Mouse (Mus musculus) MEL (cell line): ENCODE data around the gene Thsd7b. TPM values are rescaled to one million over a fixed set of nuclear protein-coding genes. Genes with fewer than 3 reads are reported as not detected.

ENCODE experiments used
- DNase-seq: peaks from one replicate; pipeline ENCODE4 v3.0.0; 2011; ENCODE audit warnings: low read depth, low spot score
- H3K27ac ChIP-seq: 2 replicates; pipeline ENCODE4 v1.5.1; 2012; ENCODE audit warnings: low read depth, mild to moderate bottlenecking, control low read depth, low read length, moderate library complexity; ENCODE audit not compliant: control insufficient read depth
- H3K27me3 ChIP-seq, 2 experiments: fragments of 150-350 bp in 1 of 2; sonication (generic) in 1 of 2; 2 replicates each; pipeline ENCODE4 v1.6.1; 2012; ENCODE audit warnings: low read length in 2 of 2, mild to moderate bottlenecking in 2 of 2, improper control_type of control experiment in 1 of 2, moderate library complexity in 1 of 2; ENCODE audit not compliant: insufficient read depth in 2 of 2, control insufficient read depth in 1 of 2
- H3K36me3 ChIP-seq, 2 experiments: 2 replicates each; pipeline ENCODE4 v1.6.1; 2012 to 2014; ENCODE audit warnings: low read length in 2 of 2, improper control_type of control experiment in 1 of 2, inconsistent platforms in 1 of 2, mild to moderate bottlenecking in 1 of 2; ENCODE audit not compliant: insufficient read depth in 2 of 2, control insufficient read depth in 1 of 2
- H3K4me1 ChIP-seq, 2 experiments: fragments of 150-350 bp in 1 of 2; sonication (generic) in 1 of 2; 2 replicates each; pipeline ENCODE4 v1.6.1; 2012; ENCODE audit warnings: low read length in 2 of 2, improper control_type of control experiment in 1 of 2, mild to moderate bottlenecking in 1 of 2; ENCODE audit not compliant: insufficient read depth in 2 of 2, control insufficient read depth in 1 of 2
- H3K4me3 ChIP-seq, 2 experiments: fragments of 150-350 bp in 1 of 2; sonication (generic) in 1 of 2; 2 replicates each; pipeline ENCODE4 v1.5.1; 2012; ENCODE audit warnings: low read depth in 2 of 2, low read length in 2 of 2, mild to moderate bottlenecking in 2 of 2, moderate library complexity in 2 of 2, control low read depth in 1 of 2, improper control_type of control experiment in 1 of 2; ENCODE audit not compliant: control insufficient read depth in 1 of 2, insufficient read depth in 1 of 2
- H3K79me2 ChIP-seq: 2 replicates; pipeline ENCODE4 v1.6.1; 2012; ENCODE audit warnings: mild to moderate bottlenecking, low read length, moderate library complexity; ENCODE audit not compliant: control insufficient read depth, poor library complexity, insufficient read depth
- H3K9ac ChIP-seq: 2 replicates; pipeline ENCODE4 v1.6.1; 2012; ENCODE audit warnings: low read depth, mild to moderate bottlenecking, control low read depth, low read length, moderate library complexity; ENCODE audit not compliant: control insufficient read depth, poor library complexity, severe bottlenecking
- H3K9me3 ChIP-seq: fragments of 150-350 bp; sonication (generic); replicated peaks from 2 replicates; pipeline ENCODE4 v1.6.1; 2012; ENCODE audit warnings: mild to moderate bottlenecking, low read length, improper control_type of control experiment, moderate library complexity; ENCODE audit not compliant: insufficient read depth
- BHLHE40 ChIP-seq: IDR thresholded peaks from 2 replicates; pipeline ENCODE4 v1.6.1; 2012; ENCODE audit warnings: low read depth, mild to moderate bottlenecking, inconsistent platforms, low read length, improper control_type of control experiment, borderline replicate concordance
- CHD1 ChIP-seq: IDR thresholded peaks from 2 replicates; pipeline ENCODE4 v1.6.1; 2012; ENCODE audit warnings: low read depth, mild to moderate bottlenecking, inconsistent platforms, low read length, improper control_type of control experiment
- CHD2 ChIP-seq: IDR thresholded peaks from 2 replicates; pipeline ENCODE4 v1.6.1; 2011; ENCODE audit warnings: low read length, improper control_type of control experiment
- CTCF ChIP-seq, 3 experiments: IDR thresholded peaks in 2 of 3; conservative IDR thresholded peaks in 1 of 3; 2 replicates each; pipeline ENCODE4 v1.5.1; 2011 to 2012; ENCODE audit warnings: low read length in 3 of 3, low read depth in 2 of 3, mild to moderate bottlenecking in 2 of 3, improper control_type of control experiment in 1 of 3, inconsistent platforms in 1 of 3, mixed read lengths in 1 of 3, moderate library complexity in 1 of 3; ENCODE audit not compliant: control insufficient read depth in 1 of 3, insufficient read depth in 1 of 3, poor library complexity in 1 of 3, severe bottlenecking in 1 of 3
- E2F4 ChIP-seq: IDR thresholded peaks from 2 replicates; pipeline ENCODE4 v1.6.1; 2011; ENCODE audit warnings: low read depth, low read length, improper control_type of control experiment, borderline replicate concordance
- ELF1 ChIP-seq: IDR thresholded peaks from 2 replicates; pipeline ENCODE4 v1.6.1; 2014; ENCODE audit warnings: low read depth, mild to moderate bottlenecking, inconsistent platforms, low read length, improper control_type of control experiment, moderate library complexity
- EP300 ChIP-seq, 2 experiments: IDR thresholded peaks; 2 replicates each; pipeline ENCODE4 v1.6.1; 2011; ENCODE audit warnings: improper control_type of control experiment in 2 of 2, low read length in 2 of 2, low read depth in 1 of 2, mild to moderate bottlenecking in 1 of 2
- ETS1 ChIP-seq: IDR thresholded peaks from 2 replicates; pipeline ENCODE4 v1.6.1; 2012; ENCODE audit warnings: low read depth, mild to moderate bottlenecking, inconsistent platforms, low read length, improper control_type of control experiment, moderate library complexity
- GABPA ChIP-seq: IDR thresholded peaks from 2 replicates; pipeline ENCODE4 v1.6.1; 2012; ENCODE audit warnings: low read depth, mild to moderate bottlenecking, inconsistent platforms, low read length, improper control_type of control experiment, moderate library complexity
- JUND ChIP-seq: IDR thresholded peaks from 2 replicates; pipeline ENCODE4 v1.6.1; 2011; ENCODE audit warnings: low read depth, mild to moderate bottlenecking, improper control_type of control experiment, low read length
- MAZ ChIP-seq: IDR thresholded peaks from 2 replicates; pipeline ENCODE4 v1.6.1; 2012; ENCODE audit warnings: low read depth, mild to moderate bottlenecking, inconsistent platforms, low read length, improper control_type of control experiment
- MXI1 ChIP-seq: IDR thresholded peaks from 2 replicates; pipeline ENCODE4 v1.6.1; 2011; ENCODE audit warnings: mild to moderate bottlenecking, low read depth, low read length, improper control_type of control experiment
- MYB ChIP-seq: IDR thresholded peaks from 2 replicates; pipeline ENCODE4 v1.6.1; 2011; ENCODE audit warnings: mild to moderate bottlenecking, low read depth, low read length, improper control_type of control experiment
- MYC ChIP-seq: IDR thresholded peaks from 2 replicates; pipeline ENCODE4 v1.6.1; 2011; ENCODE audit warnings: low read depth, mild to moderate bottlenecking, low read length, improper control_type of control experiment, moderate library complexity
- NELFE ChIP-seq: IDR thresholded peaks from 2 replicates; pipeline ENCODE4 v1.6.1; 2011; ENCODE audit warnings: low read depth, low read length, improper control_type of control experiment
- NRF1 ChIP-seq: IDR thresholded peaks from 2 replicates; pipeline ENCODE4 v1.6.1; 2014; ENCODE audit warnings: low read depth, mild to moderate bottlenecking, inconsistent platforms, low read length, improper control_type of control experiment, moderate library complexity; ENCODE audit not compliant: poor library complexity, insufficient read depth, severe bottlenecking
- POLR2A ChIP-seq, 2 experiments: IDR thresholded peaks; 2 replicates each; pipeline ENCODE4 v1.6.1; 2011 to 2012; ENCODE audit warnings: low read length in 2 of 2, mild to moderate bottlenecking in 2 of 2, control low read depth in 1 of 2, improper control_type of control experiment in 1 of 2, low read depth in 1 of 2, moderate library complexity in 1 of 2; ENCODE audit not compliant: control insufficient read depth in 1 of 2, insufficient read depth in 1 of 2, poor library complexity in 1 of 2
- POLR2AphosphoS5 ChIP-seq: IDR thresholded peaks from 2 replicates; pipeline ENCODE4 v1.6.1; 2012; ENCODE audit warnings: low read depth, borderline replicate concordance, mild to moderate bottlenecking, inconsistent platforms, low read length, moderate library complexity, mixed read lengths
- RCOR1 ChIP-seq: IDR thresholded peaks from 2 replicates; pipeline ENCODE4 v1.6.1; 2012; ENCODE audit warnings: low read depth, mild to moderate bottlenecking, inconsistent platforms, low read length, improper control_type of control experiment
- TBP ChIP-seq: IDR thresholded peaks from 2 replicates; pipeline ENCODE4 v1.8.0; 2011; ENCODE audit warnings: low read depth, low read length, improper control_type of control experiment
- ZKSCAN1 ChIP-seq: IDR thresholded peaks from 2 replicates; pipeline ENCODE4 v1.6.1; 2012; ENCODE audit warnings: low read depth, mild to moderate bottlenecking, inconsistent platforms, low read length, improper control_type of control experiment, moderate library complexity
- ZMIZ1 ChIP-seq: IDR thresholded peaks from 2 replicates; pipeline ENCODE4 v1.6.1; 2012; ENCODE audit warnings: low read depth, mild to moderate bottlenecking, inconsistent platforms, low read length, improper control_type of control experiment, moderate library complexity
- polyA plus RNA-seq, 2 experiments: library from polyadenylated mRNA; stranded (reverse) in 1 of 2; unstranded in 1 of 2; fragments of >175 nt in 1 of 2; fragments of >200 nt in 1 of 2; gene quantifications; 2 replicates each; pipeline versions ENCODE4 v1.2.1 to v1.2.4; 2012; ENCODE audit warnings: low replicate concordance in 2 of 2, low read depth in 1 of 2; ENCODE audit not compliant: insufficient read length in 2 of 2, insufficient read depth in 1 of 2, missing spikeins in 1 of 2
- total RNA-seq: library from RNA; depleted of rRNA; stranded (reverse); fragments of 300-350 nt; gene quantifications from 2 replicates; pipeline ENCODE4 v1.2.3, GENCODE M21; 2012

Gene Thsd7b
- total and polyA plus RNA-seq, 3 experiments = not detected

DNA sequence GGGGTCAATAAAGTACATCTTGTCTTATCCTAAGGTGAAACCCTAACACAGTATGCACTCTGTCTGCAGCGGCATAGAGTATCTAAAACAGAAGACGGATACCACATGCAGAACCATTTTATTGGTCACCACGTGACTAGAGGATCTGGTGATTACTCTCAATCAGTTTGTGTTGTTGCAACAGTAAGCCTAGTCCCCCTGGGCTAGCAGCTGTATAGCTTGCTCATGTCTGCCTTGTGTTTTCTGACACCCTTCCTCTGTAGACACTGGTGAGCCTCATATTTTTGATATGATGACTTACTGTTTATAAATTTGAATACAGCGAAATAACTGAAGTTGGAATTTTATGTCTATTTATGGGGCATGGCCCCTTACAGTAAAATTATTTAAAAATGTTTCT lies 306.9 kb downstream of the Thsd7b start:
- no peak overlapping the region for H3K9ac ChIP-seq
- H3K36me3 ChIP-seq = no peaks in the 10 kb centered on the region
- TF ChIP-seq TBP (no peak), NELFE (no peak), ZMIZ1 (no peak), ETS1 (no peak), NRF1 (no peak), MAZ (no peak), GABPA (no peak), MYB (no peak), ZKSCAN1 (no peak), POLR2A (IDR thresholded peaks at IDR 0.05; ENCODE audit: control insufficient read depth in 1 of 2, insufficient read depth in 1 of 2, low read depth in 1 of 2, low read length in 2 of 2, poor library complexity in 1 of 2) (no peak)
- DNase-seq = no peak
- H3K4me3 ChIP-seq = no peak overlapping the region
- no peaks in the 10 kb centered on the region for H3K79me2 ChIP-seq
- no peak overlapping the region for H3K27ac ChIP-seq
- no peaks in the 10 kb centered on the region for H3K4me1 ChIP-seq
- no peaks in the 10 kb centered on the region for H3K9me3 ChIP-seq
- no peaks in the 10 kb centered on the region for H3K27me3 ChIP-seq

DNA sequence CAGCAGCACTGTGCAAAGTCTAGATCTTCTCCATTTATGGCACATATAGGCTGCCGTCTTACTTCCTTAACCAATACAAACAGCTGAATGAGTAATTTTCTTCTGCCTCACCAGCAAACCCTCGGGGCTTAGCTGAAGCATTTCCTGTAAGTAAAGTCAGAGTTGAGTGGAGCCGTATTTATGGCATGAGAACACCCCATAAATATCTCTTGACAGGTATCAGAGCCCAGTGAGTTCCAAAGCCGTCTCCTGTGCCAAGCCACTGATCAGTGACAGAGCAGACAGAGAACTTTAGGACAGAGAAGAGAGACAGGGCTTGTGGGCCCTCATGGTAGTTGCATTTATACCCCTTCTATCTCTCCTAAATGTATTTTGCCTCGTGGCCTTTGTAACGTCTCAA lies 313.5 kb downstream of the Thsd7b start:
- H3K9me3 ChIP-seq = no peaks in the 10 kb centered on the region
- H3K27me3 ChIP-seq = no peaks in the 10 kb centered on the region
- no peak overlapping the region for H3K4me3 ChIP-seq
- no peak for DNase-seq
- TF ChIP-seq MAZ (no peak), CHD2 (no peak), RCOR1 (no peak), CHD1 (no peak), MYC (no peak), NRF1 (no peak), ZKSCAN1 (no peak), JUND (no peak), BHLHE40 (no peak), POLR2A (IDR thresholded peaks at IDR 0.05; ENCODE audit: control insufficient read depth in 1 of 2, insufficient read depth in 1 of 2, low read depth in 1 of 2, low read length in 2 of 2, poor library complexity in 1 of 2) (no peak), E2F4 (no peak), CTCF (IDR thresholded peaks at IDR 0.05 in 2 of 3, conservative IDR thresholded peaks at IDR 0.05 in 1 of 3; ENCODE audit: control insufficient read depth in 1 of 3, insufficient read depth in 1 of 3, low read depth in 2 of 3, low read length in 3 of 3, poor library complexity in 1 of 3, severe bottlenecking in 1 of 3) (no peak), EP300 (IDR thresholded peaks at IDR 0.05; ENCODE audit: low read depth in 1 of 2, low read length in 2 of 2) (no peak), MXI1 (no peak), MYB (no peak), POLR2AphosphoS5 (no peak), ELF1 (no peak)
- H3K27ac ChIP-seq = no peak overlapping the region
- H3K4me1 ChIP-seq = no peaks in the 10 kb centered on the region
- no peak overlapping the region for H3K9ac ChIP-seq
- no peaks in the 10 kb centered on the region for H3K36me3 ChIP-seq
- no peaks in the 10 kb centered on the region for H3K79me2 ChIP-seq
